Mouse (Mus musculus): ENCODE results near the gene Cga. TPM values are rescaled to one million over a fixed set of nuclear protein-coding genes. Genes with fewer than 3 reads are reported as not detected.

Cga gene
- 2.0 and 2.2 TPM in 2 replicates for polyA plus RNA-seq (2015; fragmentation: Nextera tagmentation; extraction: Ambion mirVana)

DNA sequence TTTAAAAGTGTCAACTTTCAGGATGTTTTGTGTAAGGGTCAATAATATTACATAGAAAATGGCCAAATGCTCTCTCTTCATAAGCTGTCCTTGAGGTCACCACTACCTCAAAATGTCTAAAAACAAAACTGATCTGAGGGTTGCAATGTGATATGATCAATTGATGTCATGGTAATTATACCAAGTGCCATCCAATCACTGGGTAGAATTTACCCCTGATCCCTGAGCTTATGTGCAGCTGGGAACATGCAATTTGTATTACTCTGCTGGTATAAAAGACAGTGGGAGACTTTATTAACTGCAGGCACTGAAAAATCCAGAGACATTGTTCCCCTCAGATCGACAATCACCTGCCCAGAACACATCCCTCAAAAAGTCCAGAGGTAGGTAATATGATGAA, at the start of gene Cga:
Gene Cga, plus strand, starts transcription at position 301 of the 400 bp plus-strand sequence.
- DNase-seq: no peak

DNA sequence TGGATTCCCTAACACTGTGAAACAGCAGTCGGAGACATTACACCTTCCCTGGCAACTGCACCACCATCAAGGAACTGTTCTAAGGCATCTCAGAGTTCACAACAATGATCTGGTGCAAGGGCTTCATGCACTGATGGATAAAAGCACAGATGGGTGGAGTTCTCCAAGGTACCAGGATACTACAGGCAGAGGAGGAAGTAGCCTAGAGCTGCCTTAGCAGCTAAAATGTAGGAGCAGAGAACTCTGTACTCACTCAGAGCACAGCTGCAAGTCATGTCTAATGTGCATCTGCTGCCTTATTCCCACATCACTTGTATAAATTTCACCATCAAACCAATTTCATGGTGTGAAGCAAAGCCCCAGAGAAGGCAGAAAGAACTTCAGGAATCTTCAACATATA, 49.7 kb upstream of the Cga start:
- Histone ChIP-seq H3K4me1 (ENCODE audit: insufficient read depth) (peaks cover 23% of the 10 kb centered on the region), H3K36me3 (replicated peaks; ENCODE audit: insufficient read depth, low read length) (peaks cover 3% of the 10 kb centered on the region), H3K27me3 (ENCODE audit: insufficient read depth, low read length) (no peaks in the 10 kb centered on the region), H3K9me3 (ENCODE audit: low read length) (no peaks in the 10 kb centered on the region), H3K4me3 (ENCODE audit: low read depth, low read length) (no peak overlapping the region), H3K9ac (replicated peaks) (no peak overlapping the region), H3K4me2 (ENCODE audit: low read depth, low read length) (peak overlapping the region; percentile 16; the same call in 1 of the 2 replicates), H3K27ac (ENCODE audit: low read depth) (no peak overlapping the region)
- DNase-seq (no peak), ATAC-seq (no peak)
- no peak for TF ChIP-seq CTCF (IDR thresholded peaks at IDR 0.05; ENCODE audit: low read depth)
- no peak for TF ChIP-seq EP300 (IDR thresholded peaks at IDR 0.05; ENCODE audit: low read depth)
- WGBS (ENCODE audit: insufficient replicate concordance): 90% methylated on average over 1 of the region's 1 CpGs

More for the DNA sequence above, at the start of gene Cga:
- Histone ChIP-seq H3K36me3 (replicated peaks; ENCODE audit: insufficient read depth, low read length) (no peaks in the 10 kb centered on the region), H3K27me3 (ENCODE audit: insufficient read depth, low read length) (peaks cover 4% of the 10 kb centered on the region; the same call in 1 of the 2 replicates), H3K4me2 (ENCODE audit: low read depth, low read length) (no peak within 1 kb of the TSS), H3K27ac (ENCODE audit: low read depth) (no peak within 1 kb of the TSS), H3K4me1 (ENCODE audit: insufficient read depth) (peaks cover 11% of the 10 kb centered on the region), H3K4me3 (ENCODE audit: low read depth, low read length) (no peak within 1 kb of the TSS), H3K9ac (replicated peaks) (no peak within 1 kb of the TSS), H3K9me3 (ENCODE audit: low read length) (no peaks in the 10 kb centered on the region)
- 91% methylated on average over 1 of the region's 1 CpGs for WGBS (ENCODE audit: insufficient replicate concordance)
- ATAC-seq: no peak
- TF ChIP-seq EP300 (IDR thresholded peaks at IDR 0.05; ENCODE audit: low read depth) (no peak), CTCF (IDR thresholded peaks at IDR 0.05; ENCODE audit: low read depth) (no peak)

DNA sequence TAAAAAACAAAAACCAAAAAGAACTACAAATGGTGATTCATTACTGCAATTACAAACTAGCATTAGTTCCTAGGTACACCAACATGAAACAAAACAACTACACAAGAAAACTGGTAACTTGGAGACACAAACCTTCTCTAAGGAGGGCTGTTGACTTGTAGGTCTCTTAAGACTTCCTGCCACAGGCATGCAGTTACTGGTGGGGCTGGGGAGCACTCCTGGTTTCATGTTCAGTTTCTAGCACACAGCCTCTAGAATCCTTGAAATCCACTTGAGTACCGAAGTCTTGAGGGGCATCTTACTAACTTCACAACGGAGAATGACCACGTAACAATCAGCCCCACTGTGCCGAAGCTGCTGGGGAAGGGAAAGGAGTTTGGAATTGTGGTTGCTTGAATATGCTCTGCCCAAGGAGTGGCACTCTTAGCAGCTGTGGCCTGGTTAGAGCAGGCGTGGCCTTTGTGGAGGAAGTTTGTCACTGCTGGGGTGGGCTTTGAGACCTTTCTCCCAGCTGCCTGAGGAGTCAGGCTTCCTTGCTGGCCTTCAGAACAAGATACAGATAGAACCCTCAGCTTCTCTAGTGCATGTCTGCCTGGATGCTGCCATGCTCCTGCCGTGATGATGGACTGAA, 45.8 kb upstream of the Cga start:
- no peak overlapping the region for H3K27ac ChIP-seq (ENCODE audit: low read depth)
- TF ChIP-seq EP300 (IDR thresholded peaks at IDR 0.05; ENCODE audit: low read depth) (no peak), CTCF (IDR thresholded peaks at IDR 0.05; ENCODE audit: low read depth) (no peak)
- H3K9me3 ChIP-seq (ENCODE audit: low read length): no peaks in the 10 kb centered on the region
- no peak overlapping the region for H3K4me3 ChIP-seq (ENCODE audit: low read depth, low read length)
- H3K27me3 ChIP-seq (ENCODE audit: insufficient read depth, low read length): no peaks in the 10 kb centered on the region
- peaks cover 8% of the 10 kb centered on the region; the same call in 1 of the 2 replicates for H3K36me3 ChIP-seq (replicated peaks; ENCODE audit: insufficient read depth, low read length)
- DNase-seq: no peak
- H3K4me1 ChIP-seq (ENCODE audit: insufficient read depth): peaks cover 18% of the 10 kb centered on the region
- no peak overlapping the region for H3K9ac ChIP-seq (replicated peaks)
- no peak overlapping the region for H3K4me2 ChIP-seq (ENCODE audit: low read depth, low read length)
- WGBS (ENCODE audit: insufficient replicate concordance): 74% methylated on average over 6 of the region's 6 CpGs
- no peak for ATAC-seq

- ATAC-seq (no peak), DNase-seq (no peak)
- Histone ChIP-seq H3K4me1 (ENCODE audit: insufficient read depth) (peaks cover 5% of the 10 kb centered on the region; the same call in 1 of the 2 replicates), H3K4me3 (ENCODE audit: low read depth, low read length) (no peak overlapping the region), H3K9ac (replicated peaks) (no peak overlapping the region), H3K36me3 (replicated peaks; ENCODE audit: insufficient read depth, low read length) (peaks cover 8% of the 10 kb centered on the region), H3K27me3 (ENCODE audit: insufficient read depth, low read length) (no peaks in the 10 kb centered on the region), H3K27ac (ENCODE audit: low read depth) (no peak overlapping the region), H3K9me3 (ENCODE audit: low read length) (no peaks in the 10 kb centered on the region), H3K4me2 (ENCODE audit: low read depth, low read length) (no peak overlapping the region)
- TF ChIP-seq EP300 (IDR thresholded peaks at IDR 0.05; ENCODE audit: low read depth) (no peak), CTCF (IDR thresholded peaks at IDR 0.05; ENCODE audit: low read depth) (no peak)
- WGBS (ENCODE audit: insufficient replicate concordance): 88% methylated on average over 2 of the region's 2 CpGs
Observed at GRCm38 (mm10) chr4:34850156-34850555, 43.4 kb upstream of the Cga start.

GRCm38 (mm10) chr4:34852051-34852450, 41.5 kb upstream of the Cga start:
- no peak for ATAC-seq
- no peak overlapping the region for H3K27ac ChIP-seq (ENCODE audit: low read depth)

GRCm38 (mm10) chr4:34855966-34856365, 37.6 kb upstream of the Cga start:
- H3K4me3 ChIP-seq (ENCODE audit: low read depth, low read length): no peak overlapping the region
- peaks cover 6% of the 10 kb centered on the region for H3K36me3 ChIP-seq (replicated peaks; ENCODE audit: insufficient read depth, low read length)
- no peaks in the 10 kb centered on the region for H3K9me3 ChIP-seq (ENCODE audit: low read length)
- 75% methylated on average over 1 of the region's 1 CpGs for WGBS (ENCODE audit: insufficient replicate concordance)
- H3K4me1 ChIP-seq (ENCODE audit: insufficient read depth): peaks cover 3% of the 10 kb centered on the region
- DNase-seq (no peak), ATAC-seq (no peak)
- no peak overlapping the region for H3K27ac ChIP-seq (ENCODE audit: low read depth)
- no peak for TF ChIP-seq EP300 (IDR thresholded peaks at IDR 0.05; ENCODE audit: low read depth)
- H3K4me2 ChIP-seq (ENCODE audit: low read depth, low read length): no peak overlapping the region
- H3K27me3 ChIP-seq (ENCODE audit: insufficient read depth, low read length): no peaks in the 10 kb centered on the region
- H3K9ac ChIP-seq (replicated peaks): no peak overlapping the region

More at GRCm38 (mm10) chr4:34852051-34852450, 41.5 kb upstream of the Cga start:
- Histone ChIP-seq H3K4me1 (ENCODE audit: insufficient read depth) (no peaks in the 10 kb centered on the region), H3K36me3 (replicated peaks; ENCODE audit: insufficient read depth, low read length) (peaks cover 8% of the 10 kb centered on the region), H3K9ac (replicated peaks) (no peak overlapping the region), H3K27me3 (ENCODE audit: insufficient read depth, low read length) (no peaks in the 10 kb centered on the region), H3K4me2 (ENCODE audit: low read depth, low read length) (no peak overlapping the region), H3K4me3 (ENCODE audit: low read depth, low read length) (no peak overlapping the region), H3K9me3 (ENCODE audit: low read length) (no peaks in the 10 kb centered on the region)
- DNase-seq: no peak
- 89% methylated on average over 7 of the region's 7 CpGs for WGBS (ENCODE audit: insufficient replicate concordance)
- TF ChIP-seq EP300 (IDR thresholded peaks at IDR 0.05; ENCODE audit: low read depth) (no peak), CTCF (IDR thresholded peaks at IDR 0.05; ENCODE audit: low read depth) (no peak)
